Mouse (Mus musculus) mammary gland, adult 2 months (tissue): ENCODE measurements around the gene Zcrb1. TPM values are rescaled to one million over a fixed set of nuclear protein-coding genes. Genes with fewer than 3 reads are reported as not detected.

Source experiments
- polyA plus RNA-seq: library from polyadenylated mRNA; depleted of rRNA; stranded (reverse); fragments of >200 nt; gene quantifications from 2 replicates; pipeline ENCODE4 v1.2.3, GENCODE M21; 2012; ENCODE audit warnings: low replicate concordance; rRNA removed

Zcrb1 gene
- 19.9 and 24.4 TPM in 2 replicates for polyA plus RNA-seq

DNA sequence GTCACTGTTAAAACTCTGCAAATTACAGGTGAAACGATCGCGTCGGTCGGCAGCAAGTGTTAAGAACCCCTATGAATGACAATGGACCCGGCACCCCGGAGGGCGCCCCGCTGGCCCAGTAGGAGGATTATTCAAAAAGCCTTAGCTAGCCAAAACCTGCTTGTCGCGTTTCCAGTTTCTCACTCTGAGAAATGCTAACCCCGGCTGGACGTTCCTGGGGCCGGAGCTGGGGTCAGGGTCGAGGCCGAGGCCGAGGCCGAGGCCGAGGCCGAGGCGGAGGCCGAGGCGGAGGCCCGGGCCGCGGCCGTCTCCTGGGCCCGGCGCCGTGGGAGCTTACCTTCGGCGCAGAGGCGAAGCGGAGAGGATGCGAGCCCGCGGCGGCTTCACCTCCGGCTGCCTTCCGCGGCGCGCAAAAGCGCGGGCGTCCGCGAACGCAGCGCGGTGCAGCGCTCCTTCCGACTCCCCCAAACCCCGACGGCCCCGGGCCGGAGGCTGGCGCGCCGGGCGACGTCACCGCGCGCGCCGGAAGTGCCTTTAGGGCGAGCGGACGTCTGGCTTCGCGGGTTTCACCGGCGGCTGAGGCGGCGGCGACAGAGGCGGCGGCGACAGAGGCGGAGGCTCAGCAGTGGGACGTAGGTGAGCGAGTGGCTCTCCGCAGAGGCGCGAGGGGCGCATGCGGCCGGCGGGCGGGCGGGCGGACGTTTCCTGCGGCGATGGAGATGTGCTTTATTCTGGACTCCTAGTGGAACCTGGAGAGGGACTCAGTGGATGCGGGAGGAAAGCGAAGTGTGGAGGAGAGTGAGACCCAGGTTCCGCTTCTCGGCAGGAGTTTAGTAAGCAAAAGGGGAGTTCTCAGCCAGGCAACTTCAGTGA is at the start of gene Zcrb1, which contains the start of gene Pphln1:
TSS of gene Zcrb1 (minus strand) at position 509 of the 873 bp plus-strand sequence.
TSS of gene Pphln1 (plus strand) at position 525 of the 873 bp plus-strand sequence.

DNA sequence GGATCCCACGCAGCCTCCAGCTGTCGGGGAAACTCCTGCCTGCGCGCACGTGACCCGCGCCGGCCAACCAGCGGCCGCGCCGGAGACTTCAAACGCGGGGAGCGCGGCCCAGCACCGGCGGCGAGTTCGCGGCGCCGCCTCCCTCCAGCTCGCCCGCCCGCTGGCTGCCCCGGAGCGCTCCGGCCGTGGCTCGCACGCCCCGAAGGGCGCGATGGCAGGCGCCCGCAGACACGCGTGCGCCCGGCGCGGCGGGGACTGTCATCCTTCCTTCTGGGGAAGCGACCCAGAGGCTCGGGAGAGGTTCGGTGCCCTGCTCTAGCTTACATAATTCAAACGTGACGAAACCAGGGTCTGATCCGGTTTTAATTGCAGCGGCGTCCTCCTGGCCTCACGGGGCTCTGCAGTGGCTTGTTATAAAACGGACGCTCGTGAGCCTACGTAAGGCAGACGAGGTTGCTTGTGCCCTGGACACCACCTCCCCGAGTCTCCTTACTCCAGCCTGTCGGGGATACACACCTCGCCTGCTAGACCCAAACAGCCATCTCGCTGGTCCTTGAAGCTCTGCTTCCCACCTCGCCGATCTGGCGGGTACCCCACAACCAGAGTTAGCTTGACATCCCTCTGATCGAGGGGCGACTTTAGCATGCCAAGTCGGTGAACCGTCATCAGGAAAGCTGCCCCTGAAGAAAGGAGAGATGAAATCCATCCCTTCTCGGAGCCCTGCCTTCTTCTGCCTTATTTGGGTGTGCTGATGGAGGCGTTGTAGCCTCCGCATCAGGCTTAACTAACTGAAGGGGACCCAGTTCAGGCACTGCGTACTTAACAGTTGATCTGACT is 61.0 kb downstream of the Zcrb1 start, which contains the start of gene Yaf2:
TSS of gene Yaf2 (minus strand) at position 11 of the 837 bp plus-strand sequence.

Other genes with a start within 250 kb of the Zcrb1 start
- 1.7 and 2.9 TPM in 2 replicates for gene Gxylt1, start 123.2 kb downstream of the Zcrb1 start, polyA plus RNA-seq
- 23.8 and 24.4 TPM in 2 replicates for gene Yaf2, start 61.4 kb downstream of the Zcrb1 start, polyA plus RNA-seq
- gene Pphln1, start within 50 bp of the Zcrb1 start, polyA plus RNA-seq: 5.2 and 8.3 TPM in 2 replicates
- 5.4 and 6.7 TPM in 2 replicates for gene Prickle1, start 197.6 kb upstream of the Zcrb1 start, polyA plus RNA-seq